Mouse (Mus musculus) heart, embryonic 13.5 days (tissue): ENCODE results near the gene Cdh24. TPM values are rescaled to one million over a fixed set of nuclear protein-coding genes. Genes with fewer than 3 reads are reported as not detected.
"Not testable (repeated sequence)": the region's sequence is repeated elsewhere in the genome, so short reads cannot be mapped to it uniquely, and the experiment has no call there.

ENCODE experiments used
- ATAC-seq: fragments of 200-750 bp; cut with Nextera tagmentation; 2 replicates; pipeline ENCODE4 v1.8.0; 2017; ENCODE audit warnings: moderate TSS enrichment; ENCODE audit not compliant: insufficient number of reproducible peaks, low FRiP score, low TSS enrichment; ENCODE audit errors: extremely low read depth
- H3K27ac ChIP-seq: fragments of 300-500 bp; sonication (generic); replicated peaks from 2 replicates; pipeline ENCODE4 v1.5.1; 2015; ENCODE audit warnings: moderate library complexity, mild to moderate bottlenecking, inconsistent platforms
- H3K27me3 ChIP-seq: fragments of 300-500 bp; sonication (generic); replicated peaks from 2 replicates; pipeline ENCODE4 v1.6.1; 2015; ENCODE audit warnings: mild to moderate bottlenecking, inconsistent platforms
- H3K36me3 ChIP-seq: fragments of 300-500 bp; sonication (generic); 2 replicates; pipeline ENCODE4 v1.6.1; 2015; ENCODE audit warnings: mild to moderate bottlenecking, inconsistent platforms
- H3K4me1 ChIP-seq: fragments of 300-500 bp; sonication (generic); 2 replicates; pipeline ENCODE4 v1.6.1; 2015; ENCODE audit warnings: inconsistent platforms
- H3K4me2 ChIP-seq: fragments of 300-500 bp; sonication (generic); 2 replicates; pipeline ENCODE4 v1.6.1; 2015; ENCODE audit warnings: inconsistent platforms, mild to moderate bottlenecking, moderate library complexity
- H3K4me3 ChIP-seq: fragments of 300-500 bp; sonication (generic); 2 replicates; pipeline ENCODE4 v1.5.1; 2015; ENCODE audit warnings: moderate library complexity, mild to moderate bottlenecking, inconsistent platforms
- H3K9ac ChIP-seq: fragments of 300-500 bp; sonication (generic); 2 replicates; pipeline ENCODE4 v1.6.1; 2015; ENCODE audit warnings: inconsistent platforms, mild to moderate bottlenecking, moderate library complexity
- H3K9me3 ChIP-seq: fragments of 300-500 bp; sonication (generic); 2 replicates; pipeline ENCODE4 v1.6.1; 2016; ENCODE audit warnings: inconsistent platforms
- WGBS: fragments of 180-500 bp; shearing (Covaris S2); methylation state at CpG from one replicate; pipeline ENCODE4 v1.1.7; 2015; ENCODE audit warnings: mixed read lengths; 5-methylcytosine and 5-hydroxymethylcytosine counted together
- polyA plus RNA-seq: library from polyadenylated mRNA; unstranded; fragments of >200 nt; fragmentation: Nextera tagmentation; extraction: Ambion mirVana; gene quantifications from 2 replicates; pipeline ENCODE4 v1.2.1, GENCODE M21; 2015

Cdh24 gene
- polyA plus RNA-seq, 1 experiment from 2014 or later = 1.7 TPM

- H3K4me3 ChIP-seq = no peak overlapping the region
- H3K9ac ChIP-seq = no peak overlapping the region
- H3K4me1 ChIP-seq = no peaks in the 10 kb centered on the region
- H3K4me2 ChIP-seq = no peak overlapping the region
- 69% methylated on average over 10 of the region's 10 CpGs for WGBS
- H3K27ac ChIP-seq = no peak overlapping the region
- no peaks in the 10 kb centered on the region; the same call in 1 of the 2 replicates for H3K27me3 ChIP-seq
- ATAC-seq = no peak
- H3K9me3 ChIP-seq = no peaks in the 10 kb centered on the region
- H3K36me3 ChIP-seq = no peaks in the 10 kb centered on the region
Measured at GRCm38 (mm10) chr14:54624976-54625375, 16.2 kb downstream of the Cdh24 start.

GRCm38 (mm10) chr14:54623334-54623733, 17.8 kb downstream of the Cdh24 start:
- WGBS = 76% methylated on average over 6 of the region's 6 CpGs
- no peaks in the 10 kb centered on the region for H3K36me3 ChIP-seq
- H3K4me1 ChIP-seq = no peaks in the 10 kb centered on the region
- no peaks in the 10 kb centered on the region; the same call in 1 of the 2 replicates for H3K27me3 ChIP-seq
- no peak for ATAC-seq
- H3K4me3 ChIP-seq = no peak overlapping the region
- no peak overlapping the region for H3K9ac ChIP-seq
- H3K9me3 ChIP-seq = no peaks in the 10 kb centered on the region
- no peak overlapping the region for H3K27ac ChIP-seq
- H3K4me2 ChIP-seq = no peak overlapping the region

- H3K9ac ChIP-seq = no peak within 1 kb of the TSS
- H3K4me3 ChIP-seq = no peak within 1 kb of the TSS
- H3K4me2 ChIP-seq = no peak within 1 kb of the TSS
- no peaks in the 10 kb centered on the region; the same call in 1 of the 2 replicates for H3K27me3 ChIP-seq
- WGBS = 89% methylated on average over 1 of the region's 1 CpGs
- peaks cover 5% of the 10 kb centered on the region for H3K36me3 ChIP-seq
- H3K27ac ChIP-seq = no peak within 1 kb of the TSS
- H3K4me1 ChIP-seq = peaks cover 12% of the 10 kb centered on the region
- no peaks in the 10 kb centered on the region for H3K9me3 ChIP-seq
- no peak for ATAC-seq
Measured at GRCm38 (mm10) chr14:54621133-54621532, 20.0 kb downstream of the Cdh24 start, which contains the start of gene Psmb11. Gene Psmb11, plus strand, starts transcription at chr14:54621433.

GRCm38 (mm10) chr14:54617897-54618365, 23.2 kb downstream of the Cdh24 start, which contains the start of gene Psmb5:
Gene Psmb5, minus strand, starts transcription at chr14:54618022.
- peaks cover 32% of the 10 kb centered on the region for H3K36me3 ChIP-seq
- peaks cover 17% of the 10 kb centered on the region for H3K4me1 ChIP-seq
- WGBS = under 1% methylated on average over 25 of the region's 25 CpGs
- peak; percentile 79 for ATAC-seq
- H3K9me3 ChIP-seq = no peaks in the 10 kb centered on the region
- peak within 1 kb of the TSS; percentile 87 for H3K4me2 ChIP-seq
- peak within 1 kb of the TSS; percentile 87 for H3K4me3 ChIP-seq
- H3K27ac ChIP-seq = peak within 1 kb of the TSS; percentile 83
- H3K27me3 ChIP-seq = no peaks in the 10 kb centered on the region
- peak within 1 kb of the TSS; percentile 97 for H3K9ac ChIP-seq

- H3K4me3 ChIP-seq = peak overlapping the region; percentile 87
- peaks cover 38% of the 10 kb centered on the region for H3K36me3 ChIP-seq
- ATAC-seq = peak; percentile 4; the same call in 1 of the 2 replicates
- peaks cover 17% of the 10 kb centered on the region for H3K4me1 ChIP-seq
- WGBS = 2% methylated on average over 38 of the region's 38 CpGs
- H3K9me3 ChIP-seq = no peaks in the 10 kb centered on the region
- peak overlapping the region; percentile 97 for H3K9ac ChIP-seq
- peak overlapping the region; percentile 87 for H3K4me2 ChIP-seq
- peak overlapping the region; percentile 83 for H3K27ac ChIP-seq
- no peaks in the 10 kb centered on the region for H3K27me3 ChIP-seq
Measured at GRCm38 (mm10) chr14:54617152-54617896, 23.8 kb downstream of the Cdh24 start.

GRCm38 (mm10) chr14:54616226-54616825, 24.8 kb downstream of the Cdh24 start:
- Histone ChIP-seq H3K27me3 (no peaks in the 10 kb centered on the region), H3K4me1 (peaks cover 17% of the 10 kb centered on the region), H3K9ac (no peak overlapping the region), H3K36me3 (peaks cover 45% of the 10 kb centered on the region), H3K27ac (no peak overlapping the region), H3K9me3 (no peaks in the 10 kb centered on the region), H3K4me3 (peak overlapping the region; percentile 87), H3K4me2 (peak overlapping the region; percentile 87)
- no peak for ATAC-seq
- 91% methylated on average over 16 of the region's 16 CpGs for WGBS

- H3K27ac ChIP-seq, H3K4me2 ChIP-seq, ATAC-seq, H3K9ac ChIP-seq, H3K9me3 ChIP-seq, H3K4me3 ChIP-seq, H3K27me3 ChIP-seq: not testable (repeated sequence)
- 93% methylated on average over 16 of the region's 16 CpGs for WGBS
- Histone ChIP-seq H3K4me1 (peaks cover 17% of the 10 kb centered on the region), H3K36me3 (peaks cover 60% of the 10 kb centered on the region)
Measured at GRCm38 (mm10) chr14:54614130-54614529, 27.0 kb downstream of the Cdh24 start.

GRCm38 (mm10) chr14:54610648-54611047, 30.5 kb downstream of the Cdh24 start:
- ATAC-seq = no peak

GRCm38 (mm10) chr14:54609962-54610361, 31.2 kb downstream of the Cdh24 start:
- Histone ChIP-seq H3K4me1 (peaks cover 4% of the 10 kb centered on the region; the same call in 1 of the 2 replicates), H3K27me3 (no peaks in the 10 kb centered on the region), H3K36me3 (peaks cover 43% of the 10 kb centered on the region), H3K9me3 (no peaks in the 10 kb centered on the region), H3K4me3 (no peak overlapping the region), H3K27ac (no peak overlapping the region), H3K4me2 (no peak overlapping the region), H3K9ac (no peak overlapping the region)
- ATAC-seq = no peak
- 77% methylated on average over 4 of the region's 4 CpGs for WGBS

More at GRCm38 (mm10) chr14:54610648-54611047, 30.5 kb downstream of the Cdh24 start:
- Histone ChIP-seq H3K4me1 (peaks cover 2% of the 10 kb centered on the region; the same call in 1 of the 2 replicates), H3K9me3 (no peaks in the 10 kb centered on the region), H3K4me2 (no peak overlapping the region), H3K27me3 (no peaks in the 10 kb centered on the region), H3K36me3 (peaks cover 50% of the 10 kb centered on the region), H3K27ac (no peak overlapping the region), H3K4me3 (no peak overlapping the region), H3K9ac (no peak overlapping the region)
- WGBS = 73% methylated on average over 6 of the region's 6 CpGs

- WGBS = 68% methylated on average over 4 of the region's 4 CpGs
- no peak overlapping the region for H3K27ac ChIP-seq
Measured at GRCm38 (mm10) chr14:54609245-54609644, 31.9 kb downstream of the Cdh24 start.

GRCm38 (mm10) chr14:54607226-54607625, 33.9 kb downstream of the Cdh24 start:
- Histone ChIP-seq H3K4me2 (no peak overlapping the region), H3K9me3 (no peaks in the 10 kb centered on the region), H3K27me3 (no peaks in the 10 kb centered on the region), H3K4me1 (peaks cover 20% of the 10 kb centered on the region), H3K4me3 (no peak overlapping the region), H3K9ac (no peak overlapping the region), H3K36me3 (peaks cover 22% of the 10 kb centered on the region), H3K27ac (no peak overlapping the region)
- WGBS = 63% methylated on average over 8 of the region's 8 CpGs
- no peak for ATAC-seq

More at GRCm38 (mm10) chr14:54609245-54609644, 31.9 kb downstream of the Cdh24 start:
- Histone ChIP-seq H3K9ac (no peak overlapping the region), H3K4me3 (no peak overlapping the region), H3K36me3 (peaks cover 36% of the 10 kb centered on the region), H3K4me2 (no peak overlapping the region), H3K27me3 (no peaks in the 10 kb centered on the region), H3K9me3 (no peaks in the 10 kb centered on the region), H3K4me1 (peaks cover 11% of the 10 kb centered on the region; the same call in 1 of the 2 replicates)
- no peak for ATAC-seq
